ENCODE assay signal across 8 mouse cellular contexts in the genomic region with DNA sequence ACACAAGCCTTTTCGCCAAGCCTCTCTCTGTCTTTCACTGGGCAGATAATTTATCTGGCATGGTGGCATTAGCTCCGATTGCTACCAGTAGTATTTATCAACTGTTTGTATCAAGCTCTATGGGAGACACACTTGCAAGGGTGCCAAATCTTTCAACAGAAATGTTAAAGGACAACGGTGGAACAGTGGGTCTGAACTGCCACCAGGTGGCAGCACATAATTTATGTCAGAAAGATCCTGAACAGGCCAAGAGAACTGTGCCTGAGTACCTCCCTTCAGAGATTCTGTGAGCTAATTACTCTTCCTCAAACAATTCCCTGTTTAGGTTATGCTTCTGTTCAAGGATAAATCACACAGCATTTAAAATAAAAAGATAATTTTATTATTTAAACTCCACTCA. TPM values are rescaled to one million over a fixed set of nuclear protein-coding genes. Genes with fewer than 3 reads are reported as not detected.
A peak's percentile ranks its signal among the peaks of the same experiment; 100 is the strongest.
DNase-seq lines count a peak whose midpoint lies in the region; ATAC-seq and TF ChIP-seq lines count a peak whose summit lies in the region.

No protein-coding gene starts in this region.

- no peak for TF ChIP-seq EP300 in liver, postnatal 0 days (IDR thresholded peaks at IDR 0.05; ENCODE audit: low read depth)

- no peaks in the 10 kb centered on the region for H3K27me3 ChIP-seq in kidney, postnatal 0 days (ENCODE audit: insufficient read depth, low read length)
- H3K27me3 ChIP-seq in liver, postnatal 0 days (ENCODE audit: insufficient read depth, low read length) = no peaks in the 10 kb centered on the region

- peak; percentile 86 for TF ChIP-seq CTCF in kidney, postnatal 0 days (IDR thresholded peaks at IDR 0.05; ENCODE audit: low read depth)
- peak; percentile 88 for TF ChIP-seq CTCF in liver, postnatal 0 days (IDR thresholded peaks at IDR 0.05; ENCODE audit: low read depth)

- H3K27ac ChIP-seq in kidney, postnatal 0 days = no peak overlapping the region
- H3K27ac ChIP-seq in liver, postnatal 0 days (ENCODE audit: low read depth) = no peak overlapping the region

- H3K9me3 ChIP-seq in kidney, postnatal 0 days (replicated peaks; ENCODE audit: low read length) = no peaks in the 10 kb centered on the region
- H3K9me3 ChIP-seq in liver, postnatal 0 days (ENCODE audit: low read length) = no peaks in the 10 kb centered on the region

- H3K9ac ChIP-seq in kidney, postnatal 0 days (ENCODE audit: low read depth, low read length) = no peak overlapping the region
- no peak overlapping the region for H3K9ac ChIP-seq in liver, postnatal 0 days (replicated peaks)

- 15% methylated on average over 3 of the region's 3 CpGs for WGBS in kidney, postnatal 0 days
- WGBS in liver, postnatal 0 days (ENCODE audit: insufficient replicate concordance) = 15% methylated on average over 3 of the region's 3 CpGs

- peak; percentile 57 for ATAC-seq in frontal cortex, adult (ENCODE audit: low TSS enrichment)
- no peak for ATAC-seq in kidney, postnatal 0 days (replicated peaks; ENCODE audit: low FRiP score, low read depth)
- no peak for ATAC-seq in liver, postnatal 0 days

- no peak overlapping the region for H3K4me2 ChIP-seq in kidney, postnatal 0 days (ENCODE audit: low read length)
- no peak overlapping the region for H3K4me2 ChIP-seq in liver, postnatal 0 days (ENCODE audit: low read depth, low read length)

- H3K4me3 ChIP-seq in kidney, postnatal 0 days (replicated peaks; ENCODE audit: low read depth, low read length) = no peak overlapping the region
- no peak overlapping the region for H3K4me3 ChIP-seq in liver, postnatal 0 days (ENCODE audit: low read depth, low read length)

- H3K36me3 ChIP-seq in kidney, postnatal 0 days (ENCODE audit: insufficient read depth, low read length) = 0 out of 2 replicates have a peak, but pooled peaks cover 4% of the 10 kb centered on the region
- peaks cover 5% of the 10 kb centered on the region; the same call in 1 of the 2 replicates for H3K36me3 ChIP-seq in liver, postnatal 0 days (replicated peaks; ENCODE audit: insufficient read depth, low read length)

- peak; percentile 73 to 76 for DNase-seq in B cell, adult 2 months
- DNase-seq in Muller cell, postnatal 12 days (ENCODE audit: inconsistent ontology term) = peak; percentile 75
- DNase-seq in cerebellum, adult 9-11 months = peak; percentile 79
- peak; percentile 88 for DNase-seq in kidney, postnatal 0 days (ENCODE audit: low spot score)
- DNase-seq in liver, postnatal 0 days = peak; percentile 70
- peak; percentile 93 for DNase-seq in retina, embryonic 14.5 days (ENCODE audit: low spot score)
- peak; percentile 78 for DNase-seq in thymus, postnatal 4 days

- 0 out of 2 replicates have a peak, but pooled peaks cover 3% of the 10 kb centered on the region for H3K4me1 ChIP-seq in kidney, postnatal 0 days (replicated peaks; ENCODE audit: insufficient read depth, low read length)
- H3K4me1 ChIP-seq in liver, postnatal 0 days (ENCODE audit: insufficient read depth) = peaks cover 21% of the 10 kb centered on the region

RNA-seq across cellular contexts. Expression of a gene that starts 1.4 kb away (rescaled TPM):
- 8.0 and 8.3 TPM in 2 replicates for polyA plus RNA-seq in kidney, postnatal 0 days (2015; fragmentation: Nextera tagmentation; extraction: Ambion mirVana)
- 5.8 and 6.2 TPM in 2 replicates for polyA plus RNA-seq in liver, postnatal 0 days (2015; fragmentation: Nextera tagmentation; extraction: Ambion mirVana)

RNA-seq across cellular contexts. Expression of a gene that starts 11.1 kb away (rescaled TPM):
- polyA plus RNA-seq in kidney, postnatal 0 days (2015; fragmentation: Nextera tagmentation; extraction: Ambion mirVana) = 24.5 and 25.8 TPM in 2 replicates
- polyA plus RNA-seq in liver, postnatal 0 days (2015; fragmentation: Nextera tagmentation; extraction: Ambion mirVana) = 6.1 and 8.4 TPM in 2 replicates

RNA-seq across cellular contexts. Expression of a gene that starts 11.2 kb away (rescaled TPM):
- polyA plus RNA-seq in kidney, postnatal 0 days (2015; fragmentation: Nextera tagmentation; extraction: Ambion mirVana) = 20.3 and 21.8 TPM in 2 replicates
- polyA plus RNA-seq in liver, postnatal 0 days (2015; fragmentation: Nextera tagmentation; extraction: Ambion mirVana) = 10.8 and 10.9 TPM in 2 replicates

RNA-seq across cellular contexts. Expression of a gene that starts 34.1 kb away (rescaled TPM):
- 2,101 and 2,104 TPM in 2 replicates for polyA plus RNA-seq in kidney, postnatal 0 days (2015; fragmentation: Nextera tagmentation; extraction: Ambion mirVana)
- 2,167 and 2,192 TPM in 2 replicates for polyA plus RNA-seq in liver, postnatal 0 days (2015; fragmentation: Nextera tagmentation; extraction: Ambion mirVana)
